Mouse (Mus musculus): Measurements from ENCODE around the gene Pofut2.

The Pofut2 gene

GRCm38 (mm10) chr10:77258704-77259621 is at the start of gene Pofut2:
Gene Pofut2 (plus strand): TSS chr10:77259218.
- in situ Hi-C loops (cut with MboI), result no loop called here

DNA sequence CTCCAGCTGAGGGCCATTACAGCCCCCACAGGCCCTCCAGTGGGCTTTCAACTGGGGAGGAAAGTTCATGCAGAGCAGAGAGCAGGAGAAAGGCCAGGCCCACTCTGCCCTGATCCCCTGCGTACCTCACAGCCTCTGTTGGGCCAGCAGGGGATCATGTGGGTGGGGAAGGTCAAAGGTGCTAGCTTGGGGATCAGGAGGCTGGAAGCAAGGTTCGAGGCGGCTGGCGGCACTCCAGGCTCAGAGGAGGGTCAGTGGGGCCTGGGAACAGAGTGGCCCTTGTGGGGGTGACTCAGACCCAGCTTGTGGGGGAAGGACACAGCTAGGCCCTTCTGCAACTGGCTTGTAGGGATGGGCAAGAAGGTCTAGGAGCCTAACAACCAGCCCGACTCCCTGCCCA is 49.8 kb upstream of the Pofut2 start:
- in situ Hi-C loops (cut with MboI), result no loop called here

- in situ Hi-C loops (cut with MboI), result no loop called here
These were observed 48.4 kb upstream of the Pofut2 start for GRCm38 (mm10) chr10:77210666-77211065.

GRCm38 (mm10) chr10:77211116-77211570 is 47.9 kb upstream of the Pofut2 start:
- in situ Hi-C loops (cut with MboI), result no loop called here

DNA sequence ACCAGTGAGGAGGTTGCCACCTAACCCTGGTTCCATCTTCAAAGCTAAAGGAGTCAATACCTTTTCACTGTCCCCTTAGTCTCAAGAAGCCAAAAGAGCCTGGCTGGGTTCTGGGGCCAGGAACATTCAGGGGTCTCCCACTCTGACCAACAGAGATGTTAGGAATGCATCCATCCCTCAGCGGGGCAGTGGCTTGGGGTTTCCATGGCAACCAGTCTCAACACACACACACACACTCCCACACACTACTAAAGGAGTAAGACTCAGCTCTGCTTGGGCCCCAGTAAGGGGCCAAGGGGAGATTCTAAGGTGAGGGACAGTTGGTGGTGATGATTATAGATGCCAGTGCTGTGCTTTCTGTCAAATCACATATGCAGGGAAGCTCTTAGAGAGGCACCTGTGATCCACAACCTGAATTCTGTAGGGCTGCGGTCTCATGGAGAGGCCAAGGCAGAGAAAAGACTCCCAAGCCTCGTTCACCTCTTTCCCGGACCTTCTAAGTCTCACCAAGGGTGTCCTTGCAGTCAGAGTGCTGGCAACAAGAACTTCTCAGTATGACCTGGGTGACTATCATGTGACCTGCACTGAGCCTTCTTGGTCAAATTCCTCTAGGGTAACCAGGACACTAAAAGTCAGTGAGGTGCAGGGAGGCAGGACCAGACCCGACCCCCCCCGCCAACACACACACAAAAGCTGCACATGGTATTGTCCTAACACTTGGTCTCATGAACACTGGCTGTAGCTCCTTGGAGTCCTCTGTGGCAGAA is 46.5 kb upstream of the Pofut2 start:
- in situ Hi-C loops (cut with MboI), result no loop called here

DNA sequence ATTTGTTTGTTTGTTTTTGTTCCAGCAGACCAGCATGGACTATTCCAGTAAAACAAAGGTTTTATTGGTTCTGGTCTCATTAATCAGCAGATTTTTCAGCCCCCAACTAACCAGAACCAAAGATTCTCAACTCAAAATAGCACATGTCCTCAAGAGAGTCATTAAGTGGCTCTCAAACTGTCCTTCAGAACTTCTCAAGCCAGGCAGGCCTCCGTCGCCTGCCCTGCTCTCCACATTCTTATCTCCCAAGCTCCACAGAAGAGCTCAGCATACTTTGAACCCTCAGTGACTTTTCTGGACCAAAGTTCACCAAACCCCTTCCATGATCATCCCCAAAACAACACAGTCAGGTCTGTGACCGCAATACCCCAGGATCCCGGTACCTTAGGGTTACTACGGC is 45.5 kb upstream of the Pofut2 start:
- in situ Hi-C loops (cut with MboI), result no loop called here

- in situ Hi-C loops (cut with MboI), result no loop called here
These were observed 44.4 kb upstream of the Pofut2 start for GRCm38 (mm10) chr10:77214586-77214985.

GRCm38 (mm10) chr10:77215641-77216040 is 43.4 kb upstream of the Pofut2 start:
- in situ Hi-C loops (cut with MboI), result no loop called here

GRCm38 (mm10) chr10:77216313-77216712 is 42.7 kb upstream of the Pofut2 start:
- in situ Hi-C loops (cut with MboI), result no loop called here

DNA sequence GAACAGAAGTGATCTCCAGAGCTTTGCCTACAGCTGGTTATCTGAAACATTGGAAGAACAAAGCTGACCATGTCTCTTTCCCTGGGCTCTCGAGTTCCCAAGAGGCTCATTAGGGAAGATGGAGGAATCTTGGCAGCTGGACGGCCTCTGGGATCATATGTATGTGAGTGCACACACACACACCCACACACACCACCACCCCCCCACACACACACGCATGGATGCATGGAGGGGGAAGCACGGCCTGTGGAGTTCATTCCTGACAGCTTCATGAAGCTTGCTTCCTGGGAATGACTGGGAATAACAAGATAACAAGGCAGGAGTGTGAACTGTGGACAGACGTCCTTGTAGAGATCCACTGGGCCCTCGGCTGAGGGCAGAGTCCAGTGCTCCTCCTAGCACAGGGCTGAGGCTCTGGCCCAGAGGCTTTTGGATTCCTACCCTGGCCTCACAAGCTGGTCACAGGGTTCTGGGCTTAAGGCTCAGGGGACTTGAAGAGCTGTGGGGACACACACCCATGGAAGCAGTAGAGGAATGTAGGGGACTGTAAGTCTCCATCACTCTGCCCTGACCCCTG is 41.8 kb upstream of the Pofut2 start:
- in situ Hi-C loops (cut with MboI), result no loop called here

- in situ Hi-C loops (cut with MboI), result no loop called here
These were observed 41.0 kb upstream of the Pofut2 start for GRCm38 (mm10) chr10:77218059-77218458.

GRCm38 (mm10) chr10:77219411-77220025 is 39.5 kb upstream of the Pofut2 start:
- in situ Hi-C loops (cut with MboI), result no loop called here

DNA sequence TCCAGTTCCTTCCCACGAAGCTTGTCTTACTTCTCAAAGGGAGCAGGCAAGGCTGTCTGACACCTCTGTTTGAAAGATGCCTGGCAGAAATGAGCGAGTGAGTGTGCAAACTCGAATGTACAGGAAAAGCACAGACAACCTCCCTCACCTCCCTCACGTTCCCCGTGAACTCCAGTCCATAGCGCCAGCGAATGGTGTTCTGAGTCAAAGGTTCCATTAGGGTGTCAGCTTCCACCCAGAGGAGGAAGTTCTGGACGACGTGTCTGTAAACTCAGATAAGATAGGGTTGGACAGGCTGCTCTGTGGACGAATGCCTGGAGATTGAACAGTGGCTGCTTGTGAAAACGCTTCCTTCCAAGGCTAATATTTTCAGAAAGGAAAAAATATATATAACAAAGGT is 37.9 kb upstream of the Pofut2 start:
- in situ Hi-C loops (cut with MboI), result no loop called here

DNA sequence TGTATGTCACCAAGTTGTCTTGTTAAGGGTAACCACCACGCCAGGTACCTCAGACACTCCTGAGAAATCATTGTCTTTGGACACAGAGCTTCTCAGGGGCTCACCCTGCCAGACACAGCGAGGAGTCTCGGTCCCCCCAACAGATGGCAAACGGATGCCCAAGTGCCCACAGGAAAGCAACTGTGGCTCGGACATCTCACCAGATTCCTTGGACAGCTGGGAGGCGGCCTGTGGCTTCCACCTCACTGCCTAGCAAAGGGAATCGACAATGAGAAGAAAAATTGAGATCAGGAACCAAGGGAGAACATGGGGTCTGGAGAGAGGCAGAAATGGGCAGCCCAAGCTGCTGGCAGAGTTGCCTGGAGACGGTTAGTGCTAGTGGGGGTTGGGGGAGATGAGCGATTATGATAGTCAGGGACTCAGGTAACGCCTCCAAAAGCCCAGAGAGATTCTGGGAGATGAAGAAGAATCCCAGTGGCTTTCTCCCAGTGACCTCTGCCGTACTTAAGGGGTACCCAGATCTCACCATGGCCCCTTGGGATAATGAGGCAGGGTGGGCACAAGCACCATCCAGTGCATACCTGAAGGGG is 36.0 kb upstream of the Pofut2 start:
- in situ Hi-C loops (cut with MboI), result no loop called here

- in situ Hi-C loops (cut with MboI), result no loop called here
These were observed 34.6 kb upstream of the Pofut2 start for GRCm38 (mm10) chr10:77224390-77224789.

DNA sequence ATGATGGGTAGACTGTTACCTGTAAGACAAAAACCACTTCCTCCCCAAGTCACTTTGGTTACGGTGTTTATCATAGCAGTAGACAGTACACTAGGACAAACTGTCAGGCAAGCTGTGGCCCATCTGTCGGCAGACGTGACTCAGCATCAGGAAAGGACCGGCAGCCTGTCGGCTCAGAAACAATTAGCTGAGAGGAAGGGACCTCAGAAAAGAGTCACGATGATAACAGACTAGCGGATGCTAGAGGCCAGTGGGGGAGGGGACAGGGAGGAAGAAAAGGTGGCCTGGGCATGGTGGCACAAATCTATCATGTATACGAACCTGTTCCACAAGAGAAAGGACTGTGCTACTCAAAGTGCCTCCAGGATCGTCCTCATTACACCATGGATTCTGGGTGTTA is 33.6 kb upstream of the Pofut2 start:
- in situ Hi-C loops (cut with MboI), result no loop called here

GRCm38 (mm10) chr10:77225995-77226688 is 32.9 kb upstream of the Pofut2 start:
- in situ Hi-C loops (cut with MboI), result no loop called here

DNA sequence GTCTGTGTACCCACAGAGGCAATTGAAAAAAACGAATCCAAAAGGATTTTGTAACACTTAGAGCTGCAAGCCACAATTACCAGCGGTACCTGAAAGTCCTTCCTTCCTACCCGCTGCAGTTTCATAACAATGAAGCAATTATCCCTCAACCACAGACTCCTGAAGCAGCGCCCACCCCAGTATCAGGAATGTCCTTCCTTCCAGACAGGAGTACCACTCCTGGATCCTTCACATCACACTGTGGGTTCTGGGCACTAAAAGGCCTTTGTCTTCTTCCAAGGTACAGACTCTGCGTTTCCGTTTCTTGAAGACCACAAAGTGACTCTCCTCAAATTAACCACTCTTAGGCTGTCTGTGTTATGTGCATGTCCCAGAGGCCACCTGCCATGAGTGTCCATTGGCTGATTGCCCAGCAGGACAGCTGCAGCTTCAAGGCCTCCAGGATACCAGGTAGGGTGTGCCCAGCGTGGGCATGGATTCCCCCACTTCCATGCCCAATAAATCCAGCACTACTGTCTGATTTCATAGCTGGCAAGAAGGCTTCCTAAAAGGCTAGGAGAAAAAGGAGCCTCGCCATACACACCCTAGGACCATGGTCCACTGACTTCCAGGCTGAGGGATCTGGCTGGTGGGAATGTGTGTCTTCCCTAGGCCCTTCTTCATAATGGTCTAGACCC is 32.2 kb upstream of the Pofut2 start:
- in situ Hi-C loops (cut with MboI), result no loop called here

DNA sequence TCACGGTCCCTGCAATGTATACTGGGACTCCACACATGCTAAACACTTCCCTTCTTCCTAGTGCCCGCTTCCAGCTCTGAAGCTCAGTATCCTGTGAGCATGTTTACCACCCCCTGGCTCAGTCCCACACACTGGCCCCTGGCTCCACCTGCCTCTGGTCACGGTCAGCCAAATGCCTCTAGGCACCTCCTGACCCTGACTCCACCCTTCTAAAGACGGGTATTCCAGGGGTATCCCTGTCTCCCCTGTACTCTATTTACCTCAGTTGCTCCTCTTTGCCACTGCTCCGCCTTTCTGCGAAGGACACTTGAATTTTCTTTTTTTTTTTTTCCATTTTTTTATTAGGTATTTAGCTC is 31.7 kb upstream of the Pofut2 start:
- in situ Hi-C loops (cut with MboI), result no loop called here

Measured in mature B cell (primary cell).